Mouse (Mus musculus) A20 (cell line): ENCODE data around the gene Ccnd1.

ENCODE experiments used
- DNase-seq: peaks from one replicate; pipeline ENCODE4 v3.0.0-alpha.2; 2011; ENCODE audit warnings: low read depth, low spot score

Ccnd1 gene

DNA sequence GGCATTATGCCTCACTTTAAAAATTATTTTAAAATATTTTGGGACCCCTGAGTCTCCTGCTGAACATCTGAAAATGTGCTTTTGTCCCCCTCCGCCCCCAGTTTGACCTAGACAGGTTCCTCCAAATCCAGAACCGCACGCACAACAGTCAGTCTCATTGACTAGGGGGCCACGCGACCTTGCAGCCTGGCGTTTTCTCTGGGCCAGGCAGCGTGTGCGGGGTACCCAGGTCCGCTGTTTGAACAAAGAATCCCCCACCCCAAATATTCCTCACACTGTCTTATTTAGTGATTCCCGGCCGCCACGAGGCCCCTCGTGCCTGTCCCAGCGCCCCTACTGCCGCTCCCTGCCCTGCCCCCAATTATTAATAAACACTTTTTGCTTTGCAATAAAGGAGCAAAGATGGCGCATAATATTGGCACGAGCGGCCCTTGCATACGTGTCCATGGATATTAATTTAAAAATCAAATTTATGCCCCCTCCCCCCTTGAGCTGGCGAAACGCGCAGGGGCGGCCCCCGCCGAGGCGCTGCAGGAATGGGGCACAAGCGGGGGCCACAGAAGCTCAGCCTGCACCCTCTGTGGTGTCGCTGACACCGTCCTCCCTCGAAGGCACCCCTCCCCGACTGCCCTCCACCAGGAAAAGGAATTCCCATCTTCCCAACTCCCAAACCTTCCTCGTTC, 923 bp downstream of the Ccnd1 start:
- DNase-seq: no peak

DNA sequence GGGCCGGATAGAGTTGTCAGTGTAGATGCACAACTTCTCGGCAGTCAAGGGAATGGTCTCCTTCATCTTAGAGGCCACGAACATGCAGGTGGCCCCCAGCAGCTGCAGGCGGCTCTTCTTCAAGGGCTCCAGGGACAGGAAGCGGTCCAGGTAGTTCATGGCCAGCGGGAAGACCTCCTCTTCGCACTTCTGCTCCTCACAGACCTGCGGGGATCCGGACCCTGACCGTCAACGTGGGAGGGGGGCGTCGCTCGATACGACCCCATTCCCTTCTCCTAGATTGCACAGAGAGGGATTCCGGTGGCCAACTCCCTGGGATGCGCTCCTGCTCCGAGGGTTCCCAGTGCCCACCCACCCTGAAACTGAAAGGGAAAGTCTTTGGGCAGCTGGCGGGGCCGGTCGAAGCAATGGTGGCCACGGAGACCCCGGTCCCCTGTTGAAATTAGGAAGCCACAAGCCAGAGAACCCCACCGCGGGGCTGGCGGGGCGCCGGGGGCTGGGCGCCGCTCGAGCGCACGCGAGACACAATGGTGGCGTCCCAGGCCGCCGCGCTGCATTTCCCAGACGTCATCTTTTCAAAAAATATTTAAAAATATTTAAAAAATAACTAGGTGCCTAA, 1.7 kb downstream of the Ccnd1 start:
- no peak for DNase-seq

DNA sequence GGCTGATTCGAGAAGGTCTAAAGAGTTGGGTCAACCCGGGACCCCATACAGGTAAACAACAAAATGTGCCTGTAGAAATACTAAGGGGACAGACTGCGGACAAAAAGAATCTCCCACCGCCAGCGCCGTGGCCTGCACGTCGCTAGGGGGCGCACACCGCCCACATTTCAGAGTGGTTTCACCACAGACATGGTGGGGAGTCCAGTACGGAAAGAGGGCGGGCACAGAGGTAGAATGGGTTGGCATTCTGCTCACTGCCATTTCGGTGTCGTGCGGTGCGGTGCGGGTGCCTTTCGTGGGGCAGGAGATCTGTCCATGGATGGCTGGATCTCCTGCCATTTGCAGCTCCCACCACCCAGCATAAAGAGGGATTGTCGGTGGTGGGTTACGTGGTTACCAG, 2.2 kb downstream of the Ccnd1 start:
- DNase-seq: peak; percentile 86

DNA sequence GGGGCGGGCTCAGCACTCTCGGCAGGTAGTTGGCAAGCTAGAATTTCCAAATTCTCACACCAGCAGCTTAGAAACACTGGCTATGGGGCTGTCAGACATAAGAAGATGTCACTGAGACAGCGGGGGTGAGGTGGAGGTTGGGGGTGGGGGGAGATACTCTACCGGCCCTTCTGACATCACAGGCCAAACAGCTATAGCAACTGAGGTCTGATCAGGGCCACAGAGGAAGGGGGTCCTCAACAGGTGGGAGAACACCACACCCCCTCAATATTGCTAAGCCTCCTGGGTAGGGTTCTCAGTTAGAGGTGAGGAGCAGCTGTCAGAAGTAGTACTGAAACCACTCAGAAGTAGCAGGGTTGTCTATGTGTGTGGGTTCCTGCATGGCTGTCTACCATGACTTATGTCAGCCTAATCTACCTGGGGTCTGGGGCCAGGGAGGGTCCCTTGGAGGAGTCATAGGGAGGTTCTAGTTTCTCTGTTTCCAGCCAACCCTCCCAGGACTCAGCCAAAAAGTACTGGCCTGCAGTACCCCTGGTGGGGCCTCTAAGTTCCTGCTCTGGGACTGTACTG, 3.3 kb downstream of the Ccnd1 start:
- no peak for DNase-seq

DNA sequence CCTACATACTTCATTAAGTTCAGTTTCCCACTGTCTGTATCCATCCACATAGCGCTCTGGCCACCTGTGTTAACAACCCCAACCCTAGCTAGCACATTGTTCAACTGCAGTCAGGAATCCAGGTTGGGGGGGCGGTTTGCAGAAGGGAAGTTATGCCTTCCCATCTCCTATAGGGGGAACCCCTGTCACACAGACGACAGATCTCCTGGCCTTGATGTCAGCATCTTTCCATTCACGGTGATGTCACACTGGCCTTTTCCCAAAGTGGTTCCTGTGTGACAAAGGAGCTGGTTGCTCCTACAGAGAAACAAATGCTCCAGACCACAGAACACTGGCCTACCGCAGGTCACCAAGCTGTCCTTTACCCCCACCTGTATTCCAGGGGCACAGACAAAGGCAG, 4.2 kb downstream of the Ccnd1 start:
- no peak for DNase-seq

DNA sequence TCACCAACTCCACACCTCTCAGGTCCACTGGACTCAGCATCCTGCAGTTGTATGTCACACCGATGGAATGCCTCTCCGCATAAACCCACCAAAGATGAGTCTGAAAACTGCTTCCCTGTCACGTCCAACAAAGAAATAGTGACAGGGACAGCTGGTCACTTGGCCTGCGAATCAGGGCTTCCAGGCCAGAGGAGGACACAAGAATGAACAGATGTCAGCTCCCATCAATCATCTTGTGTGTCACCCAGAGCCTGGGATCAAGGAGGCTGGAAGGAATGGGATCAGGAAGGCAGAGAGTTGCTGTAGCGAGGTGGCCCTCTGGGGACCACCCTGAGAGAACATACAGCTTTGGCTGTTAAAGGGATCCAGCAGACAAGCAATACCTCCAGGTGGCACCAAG, 4.8 kb downstream of the Ccnd1 start:
- DNase-seq: no peak

DNA sequence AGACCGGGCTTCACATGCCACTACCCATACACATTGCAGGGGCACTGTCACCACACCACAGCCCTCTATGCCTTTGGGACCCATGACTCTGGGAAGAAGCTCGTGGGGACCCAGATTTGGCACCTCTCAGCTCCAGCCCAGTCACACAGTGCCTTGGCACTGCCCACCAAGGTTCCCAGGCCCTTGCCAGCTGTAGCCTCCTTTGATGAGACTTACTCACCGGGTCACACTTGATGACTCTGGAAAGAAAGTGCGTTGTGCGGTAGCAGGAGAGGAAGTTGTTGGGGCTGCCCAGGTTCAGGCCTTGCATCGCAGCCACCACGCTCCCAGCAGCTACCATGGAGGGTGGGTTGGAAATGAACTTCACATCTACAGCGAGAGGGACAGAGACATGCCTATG, 5.9 kb downstream of the Ccnd1 start:
- no peak for DNase-seq

DNA sequence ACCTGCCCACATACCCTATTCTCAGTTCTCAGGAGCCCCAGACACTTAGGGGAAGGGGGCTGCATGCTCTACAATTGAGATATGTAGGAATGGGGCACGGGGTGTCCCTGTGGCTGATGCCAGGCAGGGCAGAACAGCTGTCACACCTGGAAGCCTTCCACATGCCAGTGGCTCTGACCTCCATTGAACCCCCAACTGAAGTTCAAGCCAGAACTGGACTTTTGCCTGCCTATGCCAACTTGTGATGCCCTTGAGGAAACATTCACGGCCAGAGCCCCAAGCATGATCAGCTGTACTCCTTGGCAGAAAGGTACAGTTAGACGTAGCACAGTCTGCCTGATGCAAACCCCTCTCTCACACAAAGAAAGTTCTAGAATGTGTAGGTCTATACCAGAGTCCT, 6.4 kb downstream of the Ccnd1 start:
- DNase-seq: no peak

DNA sequence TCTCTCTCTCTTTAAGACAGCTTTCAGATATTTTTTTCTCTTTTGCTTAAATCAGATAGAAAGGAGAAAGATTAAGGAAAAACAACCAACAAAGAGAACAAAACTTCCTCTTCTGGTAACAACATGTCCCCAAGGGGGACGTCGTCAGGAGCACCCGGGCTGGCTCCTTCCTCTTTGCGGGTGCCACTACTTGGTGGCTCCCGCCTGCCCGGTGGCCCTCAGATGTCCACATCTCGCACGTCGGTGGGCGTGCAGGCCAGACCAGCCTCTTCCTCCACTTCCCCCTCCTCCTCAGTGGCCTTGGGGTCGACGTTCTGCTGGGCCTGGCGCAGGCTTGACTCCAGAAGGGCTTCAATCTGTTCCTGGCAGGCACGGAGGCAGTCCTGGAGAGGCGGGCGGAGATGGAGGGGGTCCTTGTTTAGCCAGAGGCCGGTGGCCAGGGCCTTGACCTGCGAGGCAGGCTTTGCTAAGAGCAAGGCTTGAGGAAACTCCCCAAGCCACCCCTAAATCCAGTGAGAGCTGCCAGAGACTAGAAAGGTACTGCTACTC, 7.3 kb downstream of the Ccnd1 start:
- DNase-seq: no peak

DNA sequence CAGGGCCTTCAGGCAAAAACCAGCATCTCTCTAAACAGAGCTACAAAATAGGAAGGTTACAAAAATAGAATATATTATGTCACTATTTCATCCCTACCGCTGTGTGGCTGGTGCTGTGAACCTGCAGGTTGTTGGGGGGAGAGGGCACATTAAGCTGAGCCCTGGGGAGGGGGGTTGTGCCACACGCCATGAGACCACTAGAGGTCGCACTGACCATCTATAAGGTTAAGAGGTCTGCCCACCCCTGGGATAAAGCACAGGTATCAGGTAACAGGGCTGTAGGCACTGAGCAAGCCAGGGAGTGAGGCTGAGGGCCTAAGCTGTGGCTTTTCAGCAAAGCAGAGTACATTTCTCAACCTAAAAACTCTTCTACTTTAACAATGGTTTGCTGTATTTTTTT, 7.9 kb downstream of the Ccnd1 start:
- DNase-seq: peak; percentile 61

DNA sequence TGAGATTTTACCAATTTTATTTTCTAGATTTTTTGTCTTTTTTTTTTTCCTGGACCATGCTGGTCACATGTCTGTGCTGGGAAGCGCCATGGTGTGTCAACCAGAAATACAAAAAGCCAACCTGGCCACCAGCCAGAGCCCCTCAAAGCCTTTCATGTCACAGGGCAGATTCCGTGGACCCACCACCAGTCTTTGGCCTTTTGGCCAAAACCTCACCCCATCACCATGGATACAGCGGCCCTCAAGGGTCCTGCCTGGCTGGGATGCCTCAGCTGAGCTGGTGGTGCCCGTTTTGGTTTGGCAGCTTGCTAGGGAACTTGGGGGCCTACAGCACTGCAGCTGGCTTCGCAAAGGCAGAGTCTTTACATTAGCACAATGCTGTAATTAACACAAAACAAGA, 9.8 kb downstream of the Ccnd1 start:
- DNase-seq: no peak

DNA sequence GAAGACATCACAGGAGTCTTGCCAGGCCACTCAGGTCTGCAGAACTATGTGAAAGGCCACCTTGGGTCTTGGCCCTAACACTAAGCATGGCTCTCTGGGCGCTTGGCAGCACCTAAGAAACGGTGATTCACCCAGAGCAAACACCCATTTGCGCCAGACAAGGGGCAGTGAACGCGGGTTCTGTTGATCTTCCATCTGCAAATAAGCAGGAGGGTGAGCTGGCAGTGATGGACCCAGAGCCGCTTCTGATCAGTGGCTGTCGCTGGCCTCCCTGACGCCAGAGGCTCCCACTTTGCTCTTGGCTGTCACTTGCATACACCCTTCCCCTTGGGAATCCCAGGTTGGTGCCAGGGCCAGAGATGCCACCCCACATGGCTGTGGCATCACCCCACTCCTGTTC, 10.2 kb downstream of the Ccnd1 start:
- DNase-seq: no peak

DNA sequence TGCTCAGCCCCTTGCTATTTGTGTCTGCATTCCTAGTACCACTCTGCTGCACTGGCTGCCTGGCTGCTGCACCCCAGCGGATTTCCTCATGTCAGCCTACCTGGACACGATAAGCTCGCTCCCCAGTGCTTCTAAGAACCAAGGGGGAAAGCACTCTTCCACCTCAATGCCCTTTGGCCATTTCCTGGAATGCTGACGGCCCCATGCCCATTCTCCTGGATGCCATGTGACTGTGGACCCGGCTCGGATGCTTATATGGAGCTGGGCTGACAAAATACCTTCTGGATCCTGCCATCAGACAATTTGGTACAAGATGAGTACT, 10.9 kb downstream of the Ccnd1 start:
- no peak for DNase-seq

DNA sequence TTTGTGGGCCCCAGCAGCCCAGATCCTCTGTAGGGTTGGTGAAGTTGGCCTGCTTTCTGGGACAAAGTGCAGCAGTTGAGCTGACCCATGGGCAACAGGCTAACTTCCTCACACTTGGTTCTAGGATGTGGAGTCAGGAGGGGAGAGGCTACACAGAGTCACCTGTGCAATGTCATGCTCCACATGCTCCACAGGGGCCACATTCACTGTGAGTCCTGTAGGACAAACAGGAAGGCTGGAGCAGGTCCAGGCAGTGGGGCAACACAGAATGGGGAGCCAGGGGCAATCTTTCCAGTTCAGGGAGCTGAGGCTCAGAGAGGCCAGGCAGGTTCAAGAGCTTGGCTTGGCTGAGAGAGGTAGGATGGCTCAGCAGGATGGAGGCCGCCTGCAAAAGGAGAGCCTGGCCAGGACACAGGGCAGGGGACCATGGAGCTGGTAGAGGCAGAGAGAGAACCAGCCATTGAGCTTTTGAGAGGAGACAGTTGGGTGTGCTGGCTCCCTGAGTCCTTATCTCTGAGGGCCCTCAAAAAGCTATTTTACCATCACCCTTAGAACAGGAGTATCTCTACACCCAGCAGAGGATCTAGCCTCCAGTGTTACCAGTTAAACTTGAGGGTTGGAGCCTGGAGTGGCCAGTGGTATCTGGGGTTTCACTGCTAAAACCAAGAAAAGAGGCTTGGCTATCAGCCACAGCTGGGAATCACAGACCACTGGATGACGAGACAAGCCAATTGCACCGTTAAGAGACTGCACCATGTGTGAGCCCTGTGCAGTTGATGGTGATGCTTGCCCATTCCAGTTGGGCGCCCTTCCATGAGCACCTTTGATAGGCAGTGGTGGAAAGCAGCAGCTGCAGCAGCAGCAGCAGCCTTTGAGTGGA, 11.5 kb downstream of the Ccnd1 start:
- DNase-seq: no peak

DNA sequence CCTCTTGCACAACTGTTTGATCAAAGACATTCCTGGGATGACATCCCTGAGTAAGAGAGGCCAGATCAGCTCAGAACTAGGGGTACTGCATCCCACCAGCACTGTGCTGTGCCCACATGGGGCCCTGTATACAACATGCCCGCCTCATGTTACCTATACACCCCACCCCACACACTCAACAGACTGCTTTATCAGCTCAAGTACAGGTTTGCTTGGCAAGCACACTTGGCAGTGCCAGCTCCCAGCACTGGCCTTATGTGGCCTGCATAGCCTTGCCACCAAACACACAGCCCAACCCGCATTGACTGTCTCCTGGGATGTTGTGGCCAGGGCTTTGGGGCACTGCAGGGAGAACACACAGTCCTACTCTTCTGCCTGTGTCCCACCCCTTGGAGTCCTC, 12.1 kb downstream of the Ccnd1 start:
- DNase-seq: no peak

DNA sequence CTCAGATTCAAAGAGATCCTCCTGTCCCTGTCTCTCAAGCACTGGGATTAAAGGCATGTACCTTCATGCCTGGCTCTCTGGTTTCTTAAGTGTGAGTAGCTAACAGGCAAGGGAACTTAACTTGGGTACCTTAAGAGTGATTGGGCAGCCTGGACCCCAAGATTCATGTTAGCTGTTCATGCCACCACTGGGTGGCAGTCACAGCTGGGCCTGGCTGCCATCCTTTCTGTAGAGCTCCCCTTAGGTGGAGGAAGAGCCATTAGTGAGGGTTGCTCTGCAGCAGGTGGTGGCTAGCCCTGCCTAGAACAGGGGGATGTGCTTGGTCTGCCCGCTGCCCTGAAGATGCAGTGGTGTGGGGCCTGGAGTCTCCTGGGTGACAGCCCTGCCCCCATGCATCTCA, 20.9 kb downstream of the Ccnd1 start:
- peak; percentile 30 for DNase-seq

DNA sequence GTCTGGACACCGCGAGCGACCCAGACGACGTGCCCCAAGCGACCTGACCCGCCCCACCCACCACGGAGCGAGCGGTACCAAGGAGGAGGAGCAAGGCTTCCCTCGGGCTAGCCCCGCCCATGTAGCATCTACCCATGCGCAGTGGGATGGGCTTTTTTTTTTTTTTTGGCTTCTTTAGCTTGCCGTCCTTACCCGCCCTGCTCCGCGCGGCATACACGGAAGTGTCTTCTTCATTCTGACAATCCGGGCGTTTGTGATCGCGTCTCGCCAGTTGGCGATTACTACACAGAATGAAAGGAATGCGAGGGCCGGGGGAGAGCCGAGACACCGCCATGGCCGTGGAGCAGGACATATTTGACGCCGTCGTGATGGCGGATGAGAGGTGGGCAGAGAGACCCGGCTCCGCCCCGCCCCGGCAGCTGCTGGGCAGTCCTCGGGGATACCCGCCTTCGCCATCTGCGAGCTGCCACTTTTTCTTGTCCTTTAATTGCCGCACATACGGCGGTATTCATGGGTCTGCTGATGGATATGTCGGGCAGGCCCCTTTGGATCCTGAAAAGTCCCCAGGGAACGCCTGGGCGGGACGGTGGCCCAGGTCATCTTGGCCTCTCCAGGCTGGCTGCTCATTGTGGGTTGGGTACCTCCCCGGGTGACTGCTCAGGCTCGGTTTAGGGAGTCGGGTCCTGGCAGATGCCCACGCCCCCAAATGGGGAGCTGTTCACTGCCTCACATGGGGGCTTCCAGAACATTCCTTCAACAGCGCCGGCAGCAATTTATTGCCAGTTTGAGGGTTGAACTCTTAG, 24.6 kb downstream of the Ccnd1 start, which contains the start of gene LTO1:
TSS of gene LTO1 (plus strand) at position 153 of the 803 bp plus-strand sequence.
- DNase-seq: peak; percentile 97

DNA sequence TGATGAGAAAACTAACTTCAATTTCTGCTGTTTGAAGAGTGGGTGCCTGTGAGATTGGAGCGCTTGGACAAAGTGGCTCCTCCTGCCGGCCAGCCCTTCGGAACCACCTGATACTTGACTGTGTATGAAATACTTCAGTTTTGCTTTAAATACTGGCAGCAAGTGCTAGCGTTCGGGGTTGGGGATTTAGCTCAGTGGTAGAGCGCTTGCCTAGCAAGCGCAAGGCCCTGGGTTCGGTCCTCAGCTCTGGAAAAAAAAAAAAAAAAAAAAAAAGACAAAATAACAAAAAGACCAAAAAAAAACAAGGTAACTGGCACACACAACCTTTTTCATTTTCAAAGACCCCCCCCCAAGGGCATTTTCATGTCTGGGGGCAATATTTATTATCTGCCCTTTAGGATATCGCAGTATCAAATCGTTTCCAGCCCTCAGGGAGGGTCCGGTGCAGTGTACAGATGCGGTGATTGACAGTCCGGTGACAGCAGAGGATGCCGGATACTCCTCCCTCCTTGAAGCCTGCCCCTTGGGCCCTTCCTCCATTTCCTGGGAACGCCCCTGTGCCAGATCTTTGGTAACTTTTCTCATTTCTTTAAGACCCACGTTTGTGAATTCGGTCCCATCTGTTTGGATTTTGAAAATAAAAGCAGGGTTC, 25.3 kb downstream of the Ccnd1 start:
- peak; percentile 61 for DNase-seq

DNA sequence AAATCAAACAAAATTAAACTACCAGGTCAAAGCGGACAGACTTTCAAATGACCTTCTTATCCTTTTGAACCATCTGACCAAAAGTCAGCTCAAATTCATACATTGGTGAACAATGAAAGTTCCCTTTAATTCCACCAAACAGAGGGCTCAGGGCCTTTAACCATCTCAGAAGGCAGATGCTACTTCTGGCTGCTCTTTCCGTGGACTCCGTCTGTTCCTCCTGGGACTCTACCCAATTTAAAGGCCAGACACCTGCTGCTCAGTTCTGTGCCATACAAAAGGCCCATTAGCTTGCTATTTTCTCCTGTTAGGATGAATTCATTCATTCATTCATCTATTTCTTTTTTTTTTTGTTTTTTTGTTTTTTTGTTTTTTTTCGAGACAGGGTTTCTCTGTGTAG, 26.8 kb downstream of the Ccnd1 start:
- no peak for DNase-seq

DNA sequence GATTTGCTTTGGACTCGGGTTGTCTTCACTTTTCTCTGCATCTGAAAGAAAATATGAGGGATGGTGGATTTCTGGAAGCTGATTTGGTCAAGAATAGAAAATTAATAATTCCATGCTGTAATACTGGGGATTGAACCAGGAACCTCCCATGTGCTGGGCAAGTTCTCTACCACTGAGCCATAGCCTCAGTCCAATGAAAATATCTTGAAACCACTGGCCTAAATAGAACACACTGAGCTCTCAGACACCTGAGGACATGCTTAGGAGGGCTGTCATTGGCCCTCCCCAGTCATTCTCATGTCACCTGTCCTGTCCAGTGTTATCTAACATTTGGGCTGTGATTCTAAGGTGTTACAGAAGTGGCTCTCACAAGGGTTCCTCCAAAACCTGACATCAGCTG, 28.6 kb downstream of the Ccnd1 start:
- no peak for DNase-seq

DNA sequence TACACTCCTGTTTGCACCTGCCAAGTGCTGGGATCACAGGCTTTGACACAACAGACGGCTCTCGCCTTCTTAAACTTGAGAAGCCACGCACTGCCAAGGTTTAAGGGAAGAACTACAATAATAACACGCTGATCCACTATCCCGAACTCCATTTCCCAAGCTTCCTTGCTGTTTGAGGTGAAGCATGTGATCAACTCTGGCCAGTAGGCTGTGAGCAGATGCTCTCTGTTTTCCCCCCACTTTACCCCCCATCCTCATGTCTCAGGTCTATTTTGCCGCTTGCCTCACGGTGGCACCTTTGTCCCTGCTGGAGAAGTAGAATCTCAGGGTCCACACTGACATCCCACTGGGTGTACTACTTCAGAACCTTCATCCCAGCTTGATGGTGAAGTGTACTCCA, 31.0 kb downstream of the Ccnd1 start:
- no peak for DNase-seq
